Mouse (Mus musculus): ENCODE data around the gene Phlpp1. TPM values are rescaled to one million over a fixed set of nuclear protein-coding genes. Genes with fewer than 3 reads are reported as not detected.

Phlpp1 gene
- polyA plus RNA-seq, 1 experiment from 2014 or later, result 3.8 TPM

- Histone ChIP-seq H3K27ac (ENCODE audit: low read length) (no peak overlapping the region), H3K36me3 (ENCODE audit: control insufficient read depth, insufficient read depth, low read length) (no peaks in the 10 kb centered on the region), H3K9me3 (ENCODE audit: control insufficient read depth, low read depth, low read length) (no peaks in the 10 kb centered on the region), H3K4me1 (ENCODE audit: control insufficient read depth, insufficient read depth, low read length) (no peaks in the 10 kb centered on the region), H3K9ac (replicated peaks; ENCODE audit: low read depth, low read length) (no peak overlapping the region), H3K4me3 (ENCODE audit: low read depth, low read length) (no peak overlapping the region), H3K27me3 (ENCODE audit: control insufficient read depth, insufficient read depth, low read length) (no peaks in the 10 kb centered on the region), H3K4me2 (replicated peaks; ENCODE audit: low read depth, low read length) (no peak overlapping the region)
- WGBS, result 63% methylated on average over 7 of the region's 7 CpGs
- ATAC-seq (ENCODE audit: insufficient number of reproducible peaks, insufficient read depth, low FRiP score, low read depth), result no peak
Observed at GRCm38 (mm10) chr1:106407963-106408440, 236.4 kb downstream of the Phlpp1 start.

- Histone ChIP-seq H3K4me3 (ENCODE audit: low read depth, low read length) (no peak overlapping the region), H3K27me3 (ENCODE audit: control insufficient read depth, insufficient read depth, low read length) (no peaks in the 10 kb centered on the region), H3K4me1 (ENCODE audit: control insufficient read depth, insufficient read depth, low read length) (no peaks in the 10 kb centered on the region), H3K36me3 (ENCODE audit: control insufficient read depth, insufficient read depth, low read length) (no peaks in the 10 kb centered on the region), H3K9ac (replicated peaks; ENCODE audit: low read depth, low read length) (no peak overlapping the region), H3K4me2 (replicated peaks; ENCODE audit: low read depth, low read length) (no peak overlapping the region), H3K27ac (ENCODE audit: low read length) (no peak overlapping the region), H3K9me3 (ENCODE audit: control insufficient read depth, low read depth, low read length) (no peaks in the 10 kb centered on the region)
- ATAC-seq (ENCODE audit: insufficient number of reproducible peaks, insufficient read depth, low FRiP score, low read depth), result no peak
- WGBS, result 79% methylated on average over 2 of the region's 2 CpGs
Observed at GRCm38 (mm10) chr1:106410858-106411257, 239.3 kb downstream of the Phlpp1 start.

- no peak overlapping the region for H3K9ac ChIP-seq (replicated peaks; ENCODE audit: low read depth, low read length)
- 37% methylated on average over 9 of the region's 9 CpGs for whole genome bisulfite sequencing
Observed at GRCm38 (mm10) chr1:106425128-106425936, 253.8 kb downstream of the Phlpp1 start.

GRCm38 (mm10) chr1:106428170-106428569, 256.6 kb downstream of the Phlpp1 start:
- H3K4me3 ChIP-seq (ENCODE audit: low read depth, low read length), result no peak overlapping the region
- H3K4me2 ChIP-seq (replicated peaks; ENCODE audit: low read depth, low read length), result no peak overlapping the region
- H3K4me1 ChIP-seq (ENCODE audit: control insufficient read depth, insufficient read depth, low read length), result no peaks in the 10 kb centered on the region
- H3K9me3 ChIP-seq (ENCODE audit: control insufficient read depth, low read depth, low read length), result no peaks in the 10 kb centered on the region
- H3K27ac ChIP-seq (ENCODE audit: low read length), result no peak overlapping the region
- no peaks in the 10 kb centered on the region for H3K36me3 ChIP-seq (ENCODE audit: control insufficient read depth, insufficient read depth, low read length)
- no peak overlapping the region for H3K9ac ChIP-seq (replicated peaks; ENCODE audit: low read depth, low read length)
- WGBS, result 55% methylated on average over 8 of the region's 8 CpGs
- no peaks in the 10 kb centered on the region for H3K27me3 ChIP-seq (ENCODE audit: control insufficient read depth, insufficient read depth, low read length)
- no peak for ATAC-seq (ENCODE audit: insufficient number of reproducible peaks, insufficient read depth, low FRiP score, low read depth)

More at GRCm38 (mm10) chr1:106425128-106425936, 253.8 kb downstream of the Phlpp1 start:
- no peak for ATAC-seq (ENCODE audit: insufficient number of reproducible peaks, insufficient read depth, low FRiP score, low read depth)
- Histone ChIP-seq H3K27me3 (ENCODE audit: control insufficient read depth, insufficient read depth, low read length) (no peaks in the 10 kb centered on the region), H3K4me1 (ENCODE audit: control insufficient read depth, insufficient read depth, low read length) (no peaks in the 10 kb centered on the region), H3K4me3 (ENCODE audit: low read depth, low read length) (no peak overlapping the region), H3K27ac (ENCODE audit: low read length) (no peak overlapping the region), H3K36me3 (ENCODE audit: control insufficient read depth, insufficient read depth, low read length) (no peaks in the 10 kb centered on the region), H3K4me2 (replicated peaks; ENCODE audit: low read depth, low read length) (no peak overlapping the region), H3K9me3 (ENCODE audit: control insufficient read depth, low read depth, low read length) (no peaks in the 10 kb centered on the region)

GRCm38 (mm10) chr1:106428580-106428979, 257.0 kb downstream of the Phlpp1 start:
- H3K27me3 ChIP-seq (ENCODE audit: control insufficient read depth, insufficient read depth, low read length), result no peaks in the 10 kb centered on the region
- H3K9ac ChIP-seq (replicated peaks; ENCODE audit: low read depth, low read length), result no peak overlapping the region
- H3K4me3 ChIP-seq (ENCODE audit: low read depth, low read length), result no peak overlapping the region
- ATAC-seq (ENCODE audit: insufficient number of reproducible peaks, insufficient read depth, low FRiP score, low read depth), result no peak
- no peak overlapping the region for H3K4me2 ChIP-seq (replicated peaks; ENCODE audit: low read depth, low read length)
- H3K36me3 ChIP-seq (ENCODE audit: control insufficient read depth, insufficient read depth, low read length), result no peaks in the 10 kb centered on the region
- H3K27ac ChIP-seq (ENCODE audit: low read length), result no peak overlapping the region
- 67% methylated on average over 4 of the region's 4 CpGs for WGBS
- no peaks in the 10 kb centered on the region for H3K4me1 ChIP-seq (ENCODE audit: control insufficient read depth, insufficient read depth, low read length)
- no peaks in the 10 kb centered on the region for H3K9me3 ChIP-seq (ENCODE audit: control insufficient read depth, low read depth, low read length)

- Histone ChIP-seq H3K27ac (ENCODE audit: low read length) (no peak overlapping the region), H3K4me1 (ENCODE audit: control insufficient read depth, insufficient read depth, low read length) (no peaks in the 10 kb centered on the region), H3K4me3 (ENCODE audit: low read depth, low read length) (no peak overlapping the region), H3K36me3 (ENCODE audit: control insufficient read depth, insufficient read depth, low read length) (no peaks in the 10 kb centered on the region), H3K9me3 (ENCODE audit: control insufficient read depth, low read depth, low read length) (no peaks in the 10 kb centered on the region), H3K9ac (replicated peaks; ENCODE audit: low read depth, low read length) (no peak overlapping the region), H3K4me2 (replicated peaks; ENCODE audit: low read depth, low read length) (no peak overlapping the region), H3K27me3 (ENCODE audit: control insufficient read depth, insufficient read depth, low read length) (no peaks in the 10 kb centered on the region)
- ATAC-seq (ENCODE audit: insufficient number of reproducible peaks, insufficient read depth, low FRiP score, low read depth), result no peak
- WGBS, result 50% methylated on average over 2 of the region's 2 CpGs
Observed at GRCm38 (mm10) chr1:106433580-106433979, 262.0 kb downstream of the Phlpp1 start.

Other genes with a start within 250 kb of the Phlpp1 start
- gene Zcchc2, start 181.3 kb upstream of the Phlpp1 start, polyA plus RNA-seq (2014; fragmentation: Nextera tagmentation; extraction: Ambion mirVana), result 3.1 and 3.8 TPM in 2 replicates

Data from stomach, embryonic 14.5 days (tissue).